Comparison of ENCODE assay signal across 25 mouse cellular contexts in the genomic region with DNA sequence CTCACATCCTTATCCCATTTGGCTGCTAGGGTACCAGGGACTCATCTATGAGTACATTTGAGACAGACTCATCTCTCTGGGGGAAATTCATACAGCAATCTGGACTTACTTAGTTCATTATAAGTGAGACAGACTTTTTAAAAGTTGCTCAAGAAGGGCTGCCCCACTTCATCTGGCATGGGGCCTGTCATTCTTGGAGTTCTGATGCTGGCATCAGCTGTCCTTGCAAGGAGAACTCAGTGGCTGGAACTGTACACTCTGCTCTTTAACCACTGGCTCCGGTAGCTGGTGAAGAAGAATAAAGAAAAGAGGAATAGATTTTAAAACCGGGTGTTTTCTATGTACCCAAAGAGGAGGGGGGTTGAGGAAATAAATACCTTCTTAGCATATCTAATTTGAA. TPM values are rescaled to one million over a fixed set of nuclear protein-coding genes. Genes with fewer than 3 reads are reported as not detected.
DNase-seq lines count a peak whose midpoint lies in the region; ATAC-seq and TF ChIP-seq lines count a peak whose summit lies in the region.
"Had no signal": no experiment of that assay in that cellular context is flagged by ENCODE, and none has a peak within 500 bp of the region (broad histone marks: within the 10 kb centered on the region; RNA-seq: fewer than 3 reads in every experiment).

No protein-coding gene starts in this region.

- H3K4me1 ChIP-seq in heart, embryonic 12.5 days (replicated peaks): no peaks in the 10 kb centered on the region
- H3K4me1 ChIP-seq in lung, adult 2 months (ENCODE audit: control insufficient read depth, insufficient read depth, low read length): no peaks in the 10 kb centered on the region; the same call in 1 of the 2 replicates
- H3K4me1 ChIP-seq in embryonic facial prominence, embryonic 13.5 days: peaks cover 49% of the 10 kb centered on the region
- no peaks in the 10 kb centered on the region for H3K4me1 ChIP-seq in forebrain, embryonic 11.5 days (replicated peaks; ENCODE audit: control insufficient read depth, insufficient read depth, low read length)
- H3K4me1 ChIP-seq: heart, embryonic 10.5 days; liver, embryonic 13.5 days had no signal

- 68% methylated on average over 2 of the region's 2 CpGs for WGBS in heart, embryonic 12.5 days
- 60% methylated on average over 2 of the region's 2 CpGs for WGBS in lung, adult 2 months
- 55% methylated on average over 2 of the region's 2 CpGs for WGBS in embryonic facial prominence, embryonic 13.5 days
- WGBS in forebrain, embryonic 11.5 days: 92% methylated on average over 2 of the region's 2 CpGs

- DNase-seq in heart, adult 18-20 months: peak; percentile 25 to 50
- DNase-seq in lung, postnatal 10 days: peak; percentile 39
- no peak for DNase-seq in lung, adult 2 months
- DNase-seq in skeletal muscle tissue, adult 2 months (ENCODE audit: low read depth, low spot score): peak; percentile 42
- no peak for DNase-seq in forebrain, embryonic 11.5 days (ENCODE audit: low spot score)
- DNase-seq: adrenal gland, postnatal 25 days; cerebellum, adult 8-10 months; cerebellum, postnatal 36 days; embryo, embryonic 11 days; kidney, adult 11 months; kidney, postnatal 36 days; liver, embryonic 13.5 days; lung, embryonic 14.5 days; right cerebral cortex, postnatal 4 days; thymus, postnatal 4 days had no signal

- no peaks in the 10 kb centered on the region for H3K9me3 ChIP-seq in heart, embryonic 12.5 days (replicated peaks)
- H3K9me3 ChIP-seq in embryonic facial prominence, embryonic 13.5 days: no peaks in the 10 kb centered on the region
- H3K9me3 ChIP-seq in forebrain, embryonic 11.5 days (ENCODE audit: control insufficient read depth, low read length): no peaks in the 10 kb centered on the region
- H3K9me3 ChIP-seq: forebrain, embryonic 12.5 days; heart, embryonic 10.5 days; hindbrain, embryonic 13.5 days; kidney, embryonic 15.5 days; limb, embryonic 13.5 days; liver, embryonic 13.5 days; stomach, embryonic 15.5 days had no signal

- ATAC-seq in heart, embryonic 12.5 days (ENCODE audit: insufficient number of reproducible peaks, low FRiP score): no peak
- no peak for ATAC-seq in embryonic facial prominence, embryonic 13.5 days (ENCODE audit: insufficient number of reproducible peaks, insufficient read depth, low FRiP score, low TSS enrichment, low read depth)
- ATAC-seq in forebrain, embryonic 11.5 days (replicated peaks; ENCODE audit: low FRiP score): no peak

- H3K4me3 ChIP-seq in heart, embryonic 12.5 days: no peak overlapping the region
- no peak overlapping the region for H3K4me3 ChIP-seq in lung, adult 2 months (replicated peaks; ENCODE audit: extremely low read depth, low read depth, low read length)
- H3K4me3 ChIP-seq in embryonic facial prominence, embryonic 13.5 days: no peak overlapping the region
- no peak overlapping the region for H3K4me3 ChIP-seq in forebrain, embryonic 11.5 days (ENCODE audit: low read depth, low read length)
- H3K4me3 ChIP-seq: forebrain, embryonic 12.5 days; heart, embryonic 10.5 days; hindbrain, embryonic 13.5 days; kidney, embryonic 15.5 days; limb, embryonic 13.5 days; liver, embryonic 13.5 days; stomach, embryonic 15.5 days had no signal

- H3K36me3 ChIP-seq in heart, embryonic 12.5 days: no peaks in the 10 kb centered on the region
- H3K36me3 ChIP-seq in embryonic facial prominence, embryonic 13.5 days: no peaks in the 10 kb centered on the region
- no peaks in the 10 kb centered on the region for H3K36me3 ChIP-seq in forebrain, embryonic 11.5 days (ENCODE audit: control insufficient read depth, insufficient read depth, low read length)
- H3K36me3 ChIP-seq: forebrain, embryonic 12.5 days; heart, embryonic 10.5 days; hindbrain, embryonic 13.5 days; kidney, embryonic 15.5 days; limb, embryonic 13.5 days; liver, embryonic 13.5 days; stomach, embryonic 15.5 days had no signal

- no peak overlapping the region for H3K27ac ChIP-seq in heart, embryonic 12.5 days (ENCODE audit: poor library complexity, severe bottlenecking)
- H3K27ac ChIP-seq in embryonic facial prominence, embryonic 13.5 days: peak overlapping the region; percentile 62; the same call in 1 of the 2 replicates
- no peak overlapping the region for H3K27ac ChIP-seq in forebrain, embryonic 11.5 days (ENCODE audit: low read depth, low read length)
- H3K27ac ChIP-seq: forebrain, embryonic 12.5 days; heart, embryonic 10.5 days; hindbrain, embryonic 13.5 days; kidney, embryonic 15.5 days; limb, embryonic 13.5 days; liver, embryonic 13.5 days; stomach, embryonic 15.5 days had no signal

- no peaks in the 10 kb centered on the region for H3K27me3 ChIP-seq in heart, embryonic 12.5 days (replicated peaks)
- no peaks in the 10 kb centered on the region; the same call in 1 of the 2 replicates for H3K27me3 ChIP-seq in embryonic facial prominence, embryonic 13.5 days
- no peaks in the 10 kb centered on the region for H3K27me3 ChIP-seq in forebrain, embryonic 11.5 days (ENCODE audit: control insufficient read depth, insufficient read depth, low read length)
- H3K27me3 ChIP-seq: forebrain, embryonic 12.5 days; kidney, embryonic 15.5 days; limb, embryonic 13.5 days; liver, embryonic 13.5 days; stomach, embryonic 15.5 days had no signal

- H3K4me2 ChIP-seq in heart, embryonic 12.5 days: no peak overlapping the region
- no peak overlapping the region for H3K4me2 ChIP-seq in embryonic facial prominence, embryonic 13.5 days
- no peak overlapping the region for H3K4me2 ChIP-seq in forebrain, embryonic 11.5 days (ENCODE audit: low read depth, low read length, severe bottlenecking)
- H3K4me2 ChIP-seq: forebrain, embryonic 12.5 days; hindbrain, embryonic 13.5 days; kidney, embryonic 15.5 days; limb, embryonic 13.5 days; liver, embryonic 13.5 days; lung, embryonic 14.5 days; midbrain, embryonic 11.5 days; stomach, embryonic 15.5 days had no signal

- no peak overlapping the region for H3K9ac ChIP-seq in heart, embryonic 12.5 days
- no peak overlapping the region for H3K9ac ChIP-seq in embryonic facial prominence, embryonic 13.5 days
- H3K9ac ChIP-seq in forebrain, embryonic 11.5 days (ENCODE audit: low read length): no peak overlapping the region
- H3K9ac ChIP-seq: forebrain, embryonic 12.5 days; hindbrain, embryonic 13.5 days; kidney, embryonic 15.5 days; limb, embryonic 13.5 days; liver, embryonic 13.5 days; lung, embryonic 14.5 days; stomach, embryonic 15.5 days had no signal

- TF ChIP-seq CTCF in lung, adult 2 months (IDR thresholded peaks at IDR 0.05; ENCODE audit: insufficient read depth, low read length): no peak

- TF ChIP-seq POLR2A in lung, adult 2 months (IDR thresholded peaks at IDR 0.05; ENCODE audit: borderline replicate concordance, extremely low read depth, low read depth, low read length): no peak

RNA-seq across cellular contexts. Expression of a gene that starts 36.1 kb away (rescaled TPM):
- 1 to 10 TPM; 2.8 to 3.2 TPM for total RNA-seq in heart, adult 18-20 months (2021)
- 8.3 and 10.5 TPM in 2 replicates for polyA plus RNA-seq in heart, embryonic 12.5 days (2016; fragmentation: Nextera tagmentation; extraction: Ambion mirVana)
- 27.0 and 28.6 TPM in 2 replicates for polyA plus RNA-seq in lung, adult 2 months (2012; rRNA removed)
- polyA plus RNA-seq in embryonic facial prominence, embryonic 13.5 days (2015; fragmentation: Nextera tagmentation; extraction: Ambion mirVana): 51.0 and 58.7 TPM in 2 replicates
- polyA plus RNA-seq in forebrain, embryonic 11.5 days (2014; fragmentation: Nextera tagmentation; extraction: Ambion mirVana): 22.6 and 26.5 TPM in 2 replicates
- total RNA-seq: megakaryocyte progenitor cell, adult 5-6 weeks had no signal

Comparison
In these comparisons a context has a peak if more than half of its experiments do, and no peak if none do; other contexts are left out.
1. DNase-seq: peak in heart, adult 18-20 months (2 of 2), lung, postnatal 10 days (single experiment) and skeletal muscle tissue, adult 2 months (single experiment); none in lung, adult 2 months (single experiment) and forebrain, embryonic 11.5 days (single experiment).